Mouse (Mus musculus) cerebellum, adult 18-20 months (tissue): ENCODE measurements around the gene Zfp558.
"Not testable (repeated sequence)": the region's sequence is repeated elsewhere in the genome, so short reads cannot be mapped to it uniquely, and the experiment has no call there.

Experiments
- DNase-seq, 2 experiments: peaks; one replicate each; pipeline ENCODE4 v3.0.0; 2021

Gene Zfp558

DNA sequence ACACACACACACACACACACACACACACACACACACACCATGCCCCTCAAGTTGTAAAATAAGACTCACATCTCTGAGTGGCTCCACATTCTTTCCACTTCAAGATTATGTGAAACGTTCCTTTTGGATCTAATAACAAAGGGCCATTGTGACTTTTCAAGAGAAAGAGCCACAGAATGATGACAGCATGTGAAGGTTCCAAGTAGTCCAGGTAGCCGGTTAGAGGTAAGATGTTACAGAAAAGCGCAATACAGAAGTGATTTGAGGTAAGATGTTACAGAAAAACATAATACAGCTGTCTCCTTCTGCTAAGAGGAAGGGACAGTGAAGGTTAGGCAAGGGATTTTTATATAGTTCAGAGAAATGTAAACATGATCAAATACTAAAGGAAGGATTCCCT, at the start of gene Zfp558, which contains the start of gene Mbd3l1:
Gene Zfp558 (minus strand): TSS at position 101 of the 400 bp plus-strand sequence.
Gene Mbd3l1 (plus strand): TSS at position 192 of the 400 bp plus-strand sequence.
- DNase-seq, result no peak

- DNase-seq, result no peak
Observed at GRCm38 (mm10) chr9:18508098-18508497, 30.0 kb upstream of the Zfp558 start.

DNA sequence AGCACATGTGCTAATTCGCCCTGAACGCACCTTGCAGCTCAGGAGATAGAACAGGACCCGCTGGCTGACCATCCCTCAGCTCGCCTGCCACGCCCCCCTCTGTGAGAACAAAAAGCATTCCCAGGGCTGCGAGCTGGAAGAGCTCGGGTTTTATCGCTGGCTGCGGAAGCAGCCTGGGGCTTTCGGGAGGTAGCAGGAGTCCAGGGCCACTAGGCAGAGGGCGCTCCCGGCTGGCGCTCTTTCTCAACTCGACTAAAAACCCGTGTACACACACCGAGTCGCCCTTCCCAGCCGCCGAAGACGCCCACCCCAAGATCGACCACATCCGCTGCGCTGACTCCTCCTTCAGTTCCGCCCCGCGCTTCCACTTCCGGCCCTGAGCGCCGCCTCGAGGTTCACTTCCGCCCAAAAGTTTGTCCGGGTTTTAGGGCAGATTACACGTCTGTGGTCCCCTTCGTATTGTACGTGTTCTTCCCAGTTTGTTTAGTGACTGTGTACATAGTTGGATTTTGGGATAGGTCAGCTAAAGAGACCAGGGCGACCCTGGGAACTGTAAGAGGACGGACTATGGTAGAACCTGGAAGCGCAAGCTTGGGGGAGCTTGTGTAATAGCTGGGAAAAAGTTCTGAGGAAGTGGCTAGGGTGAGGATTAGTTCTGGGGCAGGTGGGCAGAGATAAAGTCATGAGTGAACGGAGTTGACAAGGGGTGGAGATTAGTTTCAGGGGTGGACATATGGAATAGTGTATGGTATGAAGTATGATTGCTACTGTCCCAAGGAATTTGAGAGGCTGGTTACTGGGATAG, 4.5 kb downstream of the Zfp558 start:
- DNase-seq, result peak; percentile 52 to 59

DNA sequence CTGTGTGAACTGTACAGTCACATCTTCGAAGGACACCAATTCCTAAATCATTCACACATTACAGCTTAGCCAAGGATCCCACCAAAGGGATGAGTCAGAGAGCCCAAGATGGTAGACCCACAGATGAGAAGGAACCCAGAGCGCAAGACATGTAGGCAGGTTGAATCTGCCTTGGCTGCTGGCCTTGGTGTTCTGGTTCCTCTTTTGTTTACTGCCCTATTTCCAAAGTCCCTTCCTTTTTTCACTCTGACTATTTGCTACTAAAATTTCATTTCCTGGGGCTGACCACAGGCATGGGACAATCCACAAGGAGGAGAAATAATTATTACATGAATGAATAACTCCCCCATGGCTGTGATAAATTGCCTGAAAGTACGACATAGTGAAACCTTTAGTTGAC, 10.1 kb downstream of the Zfp558 start:
- no peak for DNase-seq

DNA sequence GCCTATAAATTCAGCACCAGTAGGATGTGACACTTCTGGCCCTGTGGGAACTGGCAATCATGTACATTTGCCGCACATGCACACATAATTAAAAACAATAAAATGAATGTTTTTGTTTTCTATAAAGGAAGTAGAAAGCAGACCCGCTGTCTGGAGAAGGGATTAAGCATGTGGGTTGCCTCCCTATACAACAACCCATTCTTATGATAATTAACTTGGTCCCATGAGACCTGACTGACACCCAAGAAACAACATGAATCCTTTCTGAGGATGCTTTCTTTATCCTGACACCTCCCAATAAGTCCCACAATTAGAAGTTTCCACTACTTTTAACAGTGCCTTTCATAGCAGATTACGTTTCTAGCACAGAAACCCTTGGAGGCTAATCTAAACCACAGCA, 10.7 kb downstream of the Zfp558 start:
- DNase-seq, result no peak

DNA sequence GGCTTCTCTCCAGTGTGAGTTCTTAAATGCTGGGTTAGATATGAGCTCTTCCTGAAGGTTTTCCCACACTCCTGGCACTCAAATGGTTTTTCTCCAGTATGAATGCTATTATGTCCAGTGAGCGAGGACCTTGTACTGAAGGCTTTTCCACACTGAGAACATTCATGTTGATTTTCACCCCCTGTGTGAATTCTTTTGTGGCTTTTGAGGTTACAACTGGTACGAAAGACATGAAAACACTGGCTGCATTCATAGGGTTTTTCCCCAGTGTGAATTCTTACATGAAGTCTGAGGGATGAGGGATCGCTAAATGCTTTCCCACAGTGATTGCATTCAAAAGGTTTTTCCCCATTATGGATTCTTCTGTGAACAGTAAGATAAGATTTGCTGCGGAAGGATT, 21.5 kb downstream of the Zfp558 start:
- DNase-seq, result no peak

DNA sequence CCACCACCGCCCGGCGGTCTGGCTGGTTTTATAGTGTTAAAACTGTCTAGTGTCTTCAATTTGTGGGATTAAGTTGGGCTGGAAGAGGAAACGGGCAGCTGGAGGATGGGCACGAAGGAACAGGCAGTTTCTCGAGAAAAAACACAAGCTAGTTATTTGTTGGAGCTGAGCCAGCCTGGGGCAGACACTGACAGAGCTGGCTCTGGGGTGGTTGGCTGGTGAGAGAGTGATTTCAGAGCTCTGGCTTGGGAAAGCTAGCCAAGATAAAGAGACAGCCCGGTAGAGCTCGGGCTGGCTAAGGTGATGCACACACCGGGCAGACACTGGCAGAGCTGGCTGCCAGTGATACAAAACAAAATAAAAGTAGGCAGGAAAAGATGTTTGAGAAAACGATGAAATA, 46.4 kb downstream of the Zfp558 start:
- DNase-seq, result no peak

GRCm38 (mm10) chr9:18430354-18430753, 47.7 kb downstream of the Zfp558 start, which contains the start of gene Mbd3l2:
Gene Mbd3l2, plus strand, starts transcription at chr9:18430654.
- no peak for DNase-seq

GRCm38 (mm10) chr9:18412371-18412770, 65.7 kb downstream of the Zfp558 start:
- not testable (repeated sequence) for DNase-seq
